Mouse (Mus musculus) regulatory T cell (primary cell): Measurements from ENCODE around the gene Rex1bd.
"Not testable (repeated sequence)": the region's sequence is repeated elsewhere in the genome, so short reads cannot be mapped to it uniquely, and the experiment has no call there.

Experiments
- in situ Hi-C: fragments of 300-600 bp; cut with MboI, MseI; formaldehyde crosslinking; loops from one replicate; pipeline ENCODE4 v1.15.1; 2025; ENCODE audit warnings: high pct_unique_total_duplicates

Gene Rex1bd

DNA sequence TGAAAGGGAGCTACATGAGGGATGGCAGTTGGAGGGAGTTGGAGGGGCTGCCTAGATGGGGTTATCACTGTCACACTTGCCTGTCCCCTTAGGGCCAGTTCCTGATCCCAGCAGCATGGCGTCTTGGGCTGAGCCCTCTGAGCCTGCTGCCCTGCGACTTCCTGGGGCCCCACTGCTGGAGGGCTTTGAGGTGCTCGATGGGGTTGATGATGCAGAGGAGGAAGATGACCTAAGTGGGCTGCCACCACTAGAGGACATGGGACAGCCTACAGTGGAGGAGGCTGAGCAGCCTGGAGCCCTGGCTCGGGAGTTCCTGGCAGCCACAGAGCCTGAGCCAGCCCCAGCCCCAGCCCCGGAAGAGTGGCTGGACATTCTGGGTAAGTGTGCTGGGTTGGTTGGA lies 22.7 kb upstream of the Rex1bd start:
- in situ Hi-C loops = no loop called here

DNA sequence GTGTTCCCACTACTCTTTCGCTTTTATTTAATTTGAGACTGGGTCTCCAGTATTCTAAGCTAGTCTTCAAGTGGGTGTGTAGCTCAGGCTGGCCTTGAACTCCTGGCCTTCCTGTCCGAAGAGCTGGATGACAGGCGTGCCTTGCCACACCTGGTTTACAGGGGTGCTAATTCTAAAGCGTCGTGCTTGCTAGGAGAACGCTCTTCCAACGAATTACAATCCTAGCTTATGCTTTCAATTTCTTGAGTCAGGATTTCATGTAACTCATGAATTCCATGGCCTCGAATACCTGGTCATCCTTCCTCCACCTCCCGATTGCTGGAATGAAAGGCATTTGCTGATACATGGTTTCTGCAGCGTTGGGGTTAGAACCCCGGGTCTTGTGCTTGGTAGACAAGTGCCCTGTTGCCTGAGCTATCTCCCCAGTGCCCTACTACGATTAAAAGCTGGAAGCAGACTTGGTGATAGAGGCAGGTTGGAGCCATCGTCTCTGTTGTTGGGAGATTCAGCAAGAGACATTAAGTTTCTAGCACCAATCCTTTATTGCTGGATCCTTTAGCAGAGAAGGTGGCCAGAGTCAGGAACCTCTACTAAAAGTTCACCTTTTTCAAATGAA lies 21.7 kb upstream of the Rex1bd start:
- in situ Hi-C loops = no loop called here

- in situ Hi-C loops = no loop called here
Observed at GRCm38 (mm10) chr8:70527512-70528181, 21.1 kb upstream of the Rex1bd start, which contains the start of the genes Fkbp8 and Kxd1. Gene Fkbp8, plus strand, starts transcription at chr8:70527724. Gene Kxd1, minus strand, starts transcription at chr8:70527956.

GRCm38 (mm10) chr8:70527111-70527511 lies 20.6 kb upstream of the Rex1bd start:
- in situ Hi-C loops = no loop called here

DNA sequence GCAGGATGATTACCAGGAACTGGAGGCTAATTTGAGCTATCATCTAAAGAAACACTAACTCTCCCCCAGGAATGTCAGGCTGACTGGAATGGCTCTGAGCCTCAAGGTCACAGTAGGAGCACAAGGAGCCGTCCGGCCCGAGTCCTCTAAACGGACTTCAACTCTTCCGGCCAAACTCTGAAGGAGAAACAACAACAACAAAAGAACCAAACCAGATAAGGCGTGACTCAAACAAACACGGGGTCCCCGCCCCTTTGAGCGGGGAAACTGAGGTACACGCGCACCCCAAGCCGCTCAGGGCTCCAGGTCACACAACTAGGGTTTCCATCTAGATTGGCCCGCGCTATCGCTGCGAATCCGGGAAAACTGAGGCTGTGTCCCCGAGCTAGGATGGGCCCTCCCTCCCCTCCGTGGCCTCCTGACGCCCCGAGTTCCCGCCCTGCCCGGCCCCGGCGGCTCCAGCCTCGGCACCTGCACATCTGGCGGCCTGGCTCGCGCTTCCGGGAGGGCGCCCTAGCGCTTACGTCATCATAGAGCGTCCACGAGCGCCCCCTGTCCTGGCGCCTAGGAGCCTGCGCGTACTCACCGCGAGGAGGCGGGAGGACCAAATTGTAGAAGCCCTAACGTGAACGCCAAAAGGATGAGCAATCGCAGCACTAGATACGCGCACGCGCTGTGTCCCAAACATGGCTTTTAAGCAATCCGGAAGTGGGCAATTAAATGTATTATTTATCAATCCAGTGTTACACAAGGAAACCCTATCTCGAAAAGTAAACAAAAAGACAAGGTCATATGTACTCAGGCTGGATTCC lies 16.2 kb upstream of the Rex1bd start:
- in situ Hi-C loops = no loop called here

DNA sequence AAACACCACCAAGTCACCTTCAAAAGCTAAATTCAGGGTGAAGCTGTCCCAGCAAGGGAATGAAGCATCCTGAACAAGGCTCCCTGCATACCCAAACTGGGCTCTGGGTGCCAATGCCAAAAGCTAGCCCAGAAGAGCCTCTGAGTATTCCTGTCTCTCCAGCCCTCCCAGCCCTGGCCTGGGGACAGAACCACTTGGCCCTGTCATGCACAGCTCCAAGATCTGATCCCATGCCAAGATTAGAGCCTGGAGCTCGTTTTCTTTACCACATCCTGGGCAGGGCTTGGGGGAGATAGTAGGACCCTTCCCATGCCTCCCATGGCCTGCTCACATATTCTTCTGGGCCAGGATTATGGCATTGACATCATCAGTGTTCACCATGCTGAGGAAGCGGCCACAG lies 13.1 kb upstream of the Rex1bd start:
- in situ Hi-C loops = no loop called here

DNA sequence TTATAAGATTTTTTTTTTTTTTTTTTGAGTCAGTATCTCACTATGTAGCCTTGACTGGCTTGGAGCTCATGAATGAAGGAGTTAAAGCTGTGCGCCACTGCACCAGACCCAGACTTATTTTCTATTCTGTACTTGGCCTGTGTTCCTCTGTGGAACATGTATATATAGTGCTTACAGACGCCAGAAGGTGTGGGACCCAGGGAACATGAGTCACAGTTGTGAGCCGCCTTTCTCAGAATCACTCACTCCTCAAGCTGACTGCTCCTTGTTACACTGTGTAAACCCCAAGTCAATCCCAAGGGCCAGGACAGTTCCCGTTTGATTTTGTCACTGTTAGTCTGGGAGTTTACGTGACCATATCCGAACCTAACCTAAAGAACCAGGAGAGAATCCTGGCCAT lies 12.5 kb upstream of the Rex1bd start:
- in situ Hi-C loops = no loop called here

DNA sequence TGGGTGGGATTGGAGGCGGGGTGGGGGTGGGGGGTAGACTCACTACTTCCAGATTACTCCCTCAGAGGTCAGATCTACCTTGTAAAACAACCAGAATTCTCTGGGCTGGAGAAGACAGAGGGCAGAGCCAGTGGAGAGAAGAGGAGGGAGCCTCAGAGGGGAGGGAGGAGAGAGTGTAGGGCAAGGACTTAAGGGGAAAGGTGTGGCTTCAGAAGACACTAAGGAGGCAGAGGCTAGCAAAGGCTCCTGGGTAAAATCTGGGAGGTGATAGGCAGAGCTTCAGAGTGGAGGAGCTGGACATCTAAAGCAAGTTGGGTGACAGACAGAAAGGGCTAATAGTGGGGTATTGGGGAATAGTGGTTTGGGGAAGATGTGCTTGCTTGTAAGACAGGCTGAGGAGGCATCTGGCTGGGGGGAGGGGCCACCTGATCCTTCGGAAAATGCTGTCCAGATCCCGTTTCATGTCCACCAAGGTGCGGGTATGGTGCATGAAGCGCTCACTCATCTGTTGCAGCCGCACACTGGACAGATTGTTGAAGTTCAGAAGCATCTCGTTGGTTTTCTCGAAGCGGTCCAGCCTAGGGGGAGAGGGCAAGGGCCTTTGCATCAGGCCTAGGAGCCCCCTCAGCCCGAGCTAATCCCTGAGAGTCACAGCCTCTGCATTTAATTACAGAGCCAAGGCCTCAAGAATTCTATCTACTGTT lies 11.5 kb upstream of the Rex1bd start:
- in situ Hi-C loops = no loop called here

DNA sequence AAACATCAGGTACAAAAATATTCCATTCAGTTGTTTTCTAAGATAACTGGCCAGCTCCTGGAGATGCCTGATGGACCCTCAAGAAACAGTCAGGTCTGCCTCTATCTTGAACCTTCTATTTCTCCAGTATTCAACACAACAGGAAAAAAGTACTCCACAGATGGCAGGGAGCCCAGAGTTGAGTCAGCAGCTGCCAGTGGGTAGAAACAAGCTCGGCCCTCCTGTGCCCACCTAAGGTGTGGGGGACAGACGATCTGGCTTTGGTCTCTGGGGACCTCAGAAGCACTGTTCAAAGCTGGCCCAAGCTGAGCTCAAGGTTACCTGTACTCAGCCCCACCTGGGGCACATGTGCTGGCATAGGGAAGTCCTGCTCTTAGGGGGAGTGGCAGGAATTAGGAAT lies 6.9 kb upstream of the Rex1bd start:
- in situ Hi-C loops = no loop called here

DNA sequence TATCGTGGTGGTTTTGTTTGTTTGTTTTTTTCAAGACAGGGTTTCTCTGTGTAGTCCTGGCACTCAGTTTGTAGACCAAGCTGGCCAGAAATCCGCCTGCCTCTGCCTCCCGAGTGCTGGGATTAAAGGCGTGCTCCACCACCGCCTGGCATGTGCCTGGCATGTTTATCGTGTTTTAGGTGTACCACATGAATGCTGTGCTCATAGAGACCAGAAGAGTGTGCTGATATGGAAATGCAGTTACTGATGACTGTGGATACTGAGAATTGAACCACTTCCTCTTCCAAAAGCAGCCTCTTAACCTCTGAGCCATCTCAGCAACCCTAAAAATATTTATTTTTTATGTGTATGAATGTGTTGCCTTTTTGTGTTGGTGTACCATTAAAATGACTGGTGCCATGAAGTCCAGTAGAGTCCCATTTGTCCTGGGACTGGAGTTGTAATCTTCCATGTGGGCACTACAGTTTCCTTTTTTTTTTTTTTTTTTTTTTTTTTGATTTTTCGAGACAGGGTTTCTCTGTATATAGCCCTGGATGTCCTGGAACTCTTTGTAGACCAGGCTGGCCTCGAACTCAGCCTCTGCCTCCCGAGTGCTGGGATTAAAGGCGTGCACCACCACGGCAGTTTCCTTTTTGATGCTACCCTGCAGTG lies 5.8 kb upstream of the Rex1bd start:
- in situ Hi-C loops = no loop called here

DNA sequence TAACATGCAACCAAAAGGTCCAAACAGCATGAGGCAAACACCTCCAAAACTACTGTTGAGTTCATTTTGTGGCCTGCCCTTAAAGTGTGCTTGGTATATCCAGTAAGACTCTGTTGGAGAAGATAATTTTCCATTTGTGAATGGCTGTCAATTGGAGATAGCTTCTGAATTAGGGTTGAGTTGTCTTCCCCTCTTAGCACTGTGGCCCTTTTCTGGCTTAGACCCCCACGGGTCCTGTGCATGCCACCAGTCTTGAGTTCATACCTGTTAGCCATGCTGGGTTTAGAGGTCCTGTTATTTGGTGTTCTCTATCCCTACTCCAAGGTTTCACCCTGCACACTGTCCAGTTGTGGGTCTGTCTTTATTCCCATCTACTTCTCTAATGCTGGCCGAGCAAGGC lies 5.2 kb upstream of the Rex1bd start:
- in situ Hi-C loops = no loop called here

DNA sequence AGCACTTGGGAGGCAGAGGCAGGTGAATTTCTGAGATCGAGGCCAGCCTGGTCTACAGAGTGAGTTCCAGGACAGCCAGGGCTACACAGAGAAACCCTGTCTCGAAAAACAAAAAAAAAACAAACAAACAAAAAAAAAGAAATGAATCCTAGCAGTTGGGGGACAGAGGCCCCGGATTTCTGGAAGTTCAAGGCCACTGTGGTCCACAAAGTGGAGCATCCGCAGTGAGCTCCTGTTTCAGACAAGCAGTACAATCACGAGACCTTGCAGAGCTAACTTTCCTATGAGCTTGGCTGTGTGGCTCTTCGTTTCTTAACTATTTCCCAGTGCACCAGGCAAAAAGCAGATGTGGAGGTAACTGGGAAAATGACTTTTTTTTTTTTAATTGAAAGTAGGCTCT lies 4.6 kb upstream of the Rex1bd start:
- in situ Hi-C loops = not testable (repeated sequence)

DNA sequence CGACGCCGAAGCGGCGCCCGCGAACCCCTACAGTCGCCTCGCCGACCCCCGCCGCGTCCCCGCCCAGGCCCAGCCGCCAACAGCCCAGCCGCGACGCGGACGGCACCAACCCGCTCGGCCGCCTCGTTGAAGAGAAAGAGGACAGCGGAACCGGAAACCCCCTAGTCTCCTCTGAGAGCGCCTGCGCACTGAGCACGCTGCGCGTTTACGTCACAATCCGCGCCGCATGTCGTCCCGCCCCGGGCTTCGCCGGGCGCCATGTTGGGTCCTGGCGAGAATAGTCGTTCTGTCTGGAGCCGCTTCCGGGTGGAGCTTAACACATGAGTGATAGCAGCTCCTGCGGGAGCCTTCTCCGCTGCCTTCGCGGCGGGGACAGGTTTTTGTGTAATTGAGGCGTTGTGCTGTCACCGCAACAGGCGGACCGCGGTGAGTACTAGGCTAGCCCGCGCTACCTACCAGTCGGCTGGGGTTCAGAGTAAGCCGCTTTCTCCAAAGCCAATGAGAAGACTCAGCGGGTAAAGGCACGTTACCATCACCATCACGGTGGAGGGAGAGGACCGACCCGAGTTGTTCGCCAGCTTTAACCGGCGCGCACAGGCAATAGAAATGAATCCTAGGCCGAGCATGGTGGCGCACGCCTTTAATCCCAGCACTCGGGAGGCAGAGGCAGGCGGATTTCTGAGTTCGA lies 3.8 kb upstream of the Rex1bd start, which contains the start of gene Uba52:
Uba52 (minus strand) TSS at position 574 of the 688 bp plus-strand sequence.
- in situ Hi-C loops = no loop called here

DNA sequence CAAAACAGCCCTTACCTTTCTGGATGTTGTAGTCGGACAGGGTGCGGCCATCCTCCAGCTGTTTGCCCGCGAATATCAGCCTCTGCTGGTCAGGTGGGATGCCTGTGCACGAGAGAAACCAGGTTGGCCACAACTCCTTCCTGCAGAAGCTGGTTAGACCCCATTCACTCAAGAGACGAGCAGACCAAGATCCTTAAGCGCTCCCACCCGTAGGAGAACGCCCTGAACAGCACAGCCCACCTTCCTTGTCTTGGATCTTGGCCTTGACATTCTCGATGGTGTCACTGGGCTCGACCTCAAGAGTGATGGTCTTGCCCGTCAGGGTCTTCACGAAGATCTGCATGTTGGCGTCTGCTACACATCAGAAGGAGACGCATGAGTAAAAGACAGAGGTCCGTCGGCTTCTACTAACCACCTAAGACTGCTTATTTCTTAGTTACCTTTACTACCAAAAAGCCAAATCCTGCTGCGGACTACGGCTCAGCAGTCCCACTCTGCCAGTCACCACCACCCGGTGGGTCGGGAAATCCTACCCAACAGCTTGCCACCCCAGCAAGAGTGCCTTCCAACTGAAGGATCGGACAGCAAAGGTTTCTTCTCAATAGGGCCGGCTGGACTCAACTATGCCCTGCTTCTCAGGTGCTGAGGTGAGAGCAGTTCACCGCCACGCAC lies 2.9 kb upstream of the Rex1bd start:
- in situ Hi-C loops = loop anchor here (10.0 kb wide), 2 partner anchors 95 to 1295 kb away; no protein-coding TSS in a partner anchor

DNA sequence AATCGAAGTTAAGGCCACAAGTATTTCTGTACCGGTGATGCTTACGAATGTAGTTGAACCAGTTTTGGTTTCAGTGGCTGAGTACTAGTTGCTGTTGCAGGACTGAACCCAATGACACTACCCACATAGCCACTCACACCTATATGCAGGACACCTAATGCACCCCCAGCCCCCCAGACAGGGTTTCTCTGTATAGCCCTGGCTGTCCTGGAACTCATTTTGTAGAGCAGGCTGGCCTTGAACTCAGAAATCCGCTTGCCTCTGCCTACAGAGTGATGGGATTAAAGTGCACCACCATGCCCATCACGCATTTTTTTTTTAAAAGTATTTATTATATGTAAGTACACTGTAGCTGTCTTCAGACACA lies 458 bp upstream of the Rex1bd start:
- in situ Hi-C loops = loop anchor here (10.0 kb wide), 2 partner anchors 92 to 1292 kb away; no protein-coding TSS in a partner anchor

DNA sequence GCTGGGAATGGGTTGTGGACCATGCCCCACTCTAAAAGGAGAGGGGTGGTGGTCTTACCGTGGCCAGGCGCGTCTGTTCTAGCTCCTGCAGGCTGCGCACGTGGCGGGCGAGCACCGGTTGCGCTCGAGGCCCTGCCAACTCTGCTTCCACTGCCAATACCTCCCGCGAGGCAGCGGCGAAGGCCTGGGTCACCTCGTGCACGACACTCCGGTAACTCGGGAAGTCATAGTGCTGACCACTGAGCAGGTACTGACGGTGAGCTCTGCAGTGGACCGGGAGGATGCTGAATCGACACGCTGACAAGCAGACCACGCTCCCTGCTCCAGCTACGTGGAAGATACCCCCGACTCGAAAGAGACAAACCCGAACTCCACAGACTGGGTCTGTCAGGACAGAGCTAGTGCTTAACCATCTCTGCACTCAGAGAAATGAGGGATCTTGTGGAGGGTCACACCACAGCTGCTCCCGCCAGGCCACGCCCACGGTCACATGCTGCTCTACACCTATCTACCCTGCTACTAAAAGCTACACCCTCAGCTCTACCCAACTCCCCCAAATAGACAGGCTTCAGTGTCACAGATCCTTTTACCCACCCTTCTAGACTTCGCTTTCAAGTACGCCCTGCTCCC lies 739 bp downstream of the Rex1bd start:
- in situ Hi-C loops = loop anchor here (10.0 kb wide), 2 partner anchors 91 to 1291 kb away; no protein-coding TSS in a partner anchor

DNA sequence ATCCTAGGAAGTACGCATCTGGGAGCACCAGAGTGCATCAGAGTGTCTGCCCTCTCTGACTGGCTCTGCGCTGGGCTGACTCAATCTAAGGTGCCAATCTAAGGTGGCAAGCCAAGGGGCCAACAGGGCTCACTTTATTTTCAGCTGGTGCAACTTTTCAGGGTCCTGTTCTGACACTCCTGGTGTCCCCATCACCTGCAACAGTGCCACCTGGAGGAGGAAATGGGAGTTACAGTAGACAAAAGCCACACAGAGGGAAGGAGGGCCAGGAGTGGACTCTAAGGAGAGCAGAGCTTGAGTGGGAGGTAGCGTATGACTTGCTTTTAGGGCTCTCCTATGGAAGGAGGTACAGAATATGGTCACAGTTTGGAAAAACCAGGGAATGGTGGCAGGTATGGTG lies 1.7 kb downstream of the Rex1bd start:
- in situ Hi-C loops = loop anchor here (10.0 kb wide), 2 partner anchors 90 to 1290 kb away; no protein-coding TSS in a partner anchor

DNA sequence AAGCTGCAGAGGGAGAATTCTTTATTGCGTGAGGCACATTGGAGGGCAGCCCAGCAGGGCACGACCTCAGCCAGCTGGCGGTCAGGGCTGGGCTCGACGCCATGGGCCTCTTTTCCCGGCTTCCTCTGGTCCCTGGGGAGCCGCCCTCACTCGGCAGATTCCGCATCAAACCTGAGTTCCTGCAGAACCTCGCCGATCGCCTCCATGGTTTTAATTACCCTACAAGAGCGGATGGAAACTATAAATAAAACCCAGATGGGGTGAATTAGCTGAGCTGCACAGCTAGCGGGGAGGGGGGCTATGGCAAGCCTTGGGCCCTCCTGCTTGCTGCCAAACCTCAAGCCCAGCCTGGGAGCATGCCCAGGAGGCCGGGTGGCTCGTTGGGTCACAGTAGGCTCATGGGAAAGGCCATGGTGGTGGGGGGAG lies 2.2 kb downstream of the Rex1bd start:
- in situ Hi-C loops = loop anchor here (10.0 kb wide), 2 partner anchors 90 to 1290 kb away; no protein-coding TSS in a partner anchor

DNA sequence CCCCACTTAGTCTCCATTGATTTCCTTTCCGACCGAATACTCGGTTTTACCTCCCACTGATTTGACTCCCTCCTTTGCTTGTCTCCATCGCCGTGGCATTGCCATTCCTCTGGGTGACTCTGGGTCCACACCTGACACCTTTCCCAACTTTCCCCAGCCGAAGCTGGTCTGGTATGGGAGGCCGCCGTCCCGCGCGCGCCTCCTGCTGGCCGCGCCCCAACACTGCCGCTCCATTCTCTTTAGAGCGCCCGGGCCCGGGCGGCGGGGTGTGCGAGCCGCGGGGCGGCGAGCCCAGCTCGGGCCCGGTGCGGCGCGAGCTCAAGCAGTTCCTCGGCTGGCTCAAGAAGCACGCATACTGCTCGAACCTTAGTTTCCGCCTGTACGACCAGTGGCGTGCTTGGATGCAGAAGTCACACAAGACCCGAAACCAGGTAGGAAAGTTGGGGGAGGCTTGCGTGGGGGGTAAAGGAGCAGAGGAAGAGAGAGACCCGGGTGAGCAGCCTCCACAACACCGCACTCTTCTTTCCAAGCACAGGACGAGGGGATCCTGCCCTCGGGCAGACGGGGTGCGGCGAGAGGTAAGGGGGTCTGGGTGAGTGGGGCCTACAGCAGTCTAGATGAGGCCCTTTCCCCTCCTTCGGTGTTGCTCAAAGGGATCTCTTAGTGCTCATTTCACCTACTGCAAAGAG lies 3.3 kb downstream of the Rex1bd start:
- in situ Hi-C loops = loop anchor here (10.0 kb wide), 2 partner anchors 88 to 1288 kb away; no protein-coding TSS in a partner anchor
